Mouse (Mus musculus): ENCODE measurements around the gene Erc1. TPM values are rescaled to one million over a fixed set of nuclear protein-coding genes. Genes with fewer than 3 reads are reported as not detected.
A peak's percentile ranks its signal among the peaks of the same experiment; 100 is the strongest.

The Erc1 gene
- polyA plus RNA-seq, 1 experiment from 2014 or later: 12.6 TPM

DNA sequence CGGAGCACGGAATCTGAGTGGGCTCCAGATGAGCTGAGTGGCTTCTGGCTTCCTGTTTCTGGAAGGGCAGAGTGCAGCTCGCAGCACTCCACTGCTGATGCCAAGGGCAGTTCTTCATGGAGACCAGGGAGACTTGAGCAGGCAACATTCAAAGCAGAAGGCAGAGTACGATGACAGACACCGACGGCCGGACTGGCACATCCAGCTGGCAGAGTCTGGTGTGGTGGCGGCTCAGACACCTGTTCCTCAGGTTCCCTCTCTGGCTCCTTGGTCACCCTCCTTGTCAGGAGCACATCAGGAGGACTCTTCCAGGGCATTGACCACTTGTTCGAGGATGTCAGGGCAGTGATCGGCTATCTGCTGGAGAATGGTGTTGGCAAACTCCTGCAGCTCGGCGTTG is 272.6 kb downstream of the Erc1 start:
- Histone ChIP-seq H3K4me3 (replicated peaks; ENCODE audit: low read length) (no peak overlapping the region), H3K4me1 (ENCODE audit: control insufficient read depth, insufficient read depth, low read length) (peaks cover 8% of the 10 kb centered on the region; the same call in 1 of the 2 replicates), H3K27ac (ENCODE audit: low read length) (no peak overlapping the region), H3K27me3 (ENCODE audit: control insufficient read depth, insufficient read depth, low read length) (no peaks in the 10 kb centered on the region), H3K9ac (ENCODE audit: low read length) (no peak overlapping the region), H3K36me3 (ENCODE audit: control insufficient read depth, insufficient read depth, low read length) (no peaks in the 10 kb centered on the region; the same call in 1 of the 2 replicates), H3K4me2 (ENCODE audit: low read depth, low read length) (no peak overlapping the region), H3K9me3 (replicated peaks; ENCODE audit: control insufficient read depth, low read length) (no peaks in the 10 kb centered on the region)
- WGBS: 93% methylated on average over 12 of the region's 12 CpGs
- ATAC-seq (ENCODE audit: insufficient read depth, low FRiP score): no peak

DNA sequence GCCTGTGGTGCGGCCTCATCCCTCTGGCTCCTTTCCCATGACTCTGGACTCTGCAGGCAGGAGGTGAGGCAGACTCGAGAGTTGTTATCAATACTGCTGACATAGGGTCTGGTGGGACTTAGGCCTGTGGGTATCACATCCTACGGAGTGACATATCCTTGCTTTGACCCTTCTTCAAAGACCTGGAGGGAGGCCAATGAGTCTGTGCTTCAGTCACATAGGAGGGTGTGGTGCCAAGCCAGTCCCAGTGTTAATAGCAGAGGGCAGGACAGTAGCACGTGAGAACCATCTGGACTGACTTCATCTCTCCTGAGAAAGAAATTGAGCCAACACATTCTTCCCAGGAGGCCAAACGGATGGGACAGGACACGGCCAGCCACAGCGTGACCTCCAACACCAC is 275.7 kb downstream of the Erc1 start:
- WGBS: 66% methylated on average over 7 of the region's 7 CpGs
- Histone ChIP-seq H3K9me3 (replicated peaks; ENCODE audit: control insufficient read depth, low read length) (no peaks in the 10 kb centered on the region), H3K4me3 (replicated peaks; ENCODE audit: low read length) (no peak overlapping the region), H3K9ac (ENCODE audit: low read length) (no peak overlapping the region), H3K27me3 (ENCODE audit: control insufficient read depth, insufficient read depth, low read length) (no peaks in the 10 kb centered on the region), H3K36me3 (ENCODE audit: control insufficient read depth, insufficient read depth, low read length) (no peaks in the 10 kb centered on the region; the same call in 1 of the 2 replicates), H3K4me2 (ENCODE audit: low read depth, low read length) (no peak overlapping the region), H3K27ac (ENCODE audit: low read length) (no peak overlapping the region), H3K4me1 (ENCODE audit: control insufficient read depth, insufficient read depth, low read length) (no peaks in the 10 kb centered on the region)
- no peak for ATAC-seq (ENCODE audit: insufficient read depth, low FRiP score)

DNA sequence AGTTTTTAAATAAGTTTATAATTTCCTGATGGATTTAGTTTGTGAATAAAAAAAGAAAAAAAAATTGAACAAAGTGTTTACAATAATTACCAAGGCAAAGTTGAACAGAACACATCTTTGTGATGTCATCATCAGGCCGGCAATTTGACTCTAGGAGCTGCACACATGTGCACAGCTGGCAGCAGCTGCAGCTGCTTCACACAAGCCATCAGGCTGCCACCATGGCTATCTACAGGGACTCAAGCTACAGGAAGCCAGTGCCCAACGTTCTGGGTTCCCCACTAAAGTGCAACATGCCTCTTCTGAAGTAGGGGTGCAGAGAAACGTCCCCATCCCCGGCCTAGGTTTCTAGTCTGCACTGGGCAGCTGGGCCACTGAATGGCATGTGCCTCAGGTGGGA is 277.2 kb downstream of the Erc1 start:
- no peak overlapping the region for H3K27ac ChIP-seq (ENCODE audit: low read length)
- H3K9me3 ChIP-seq (replicated peaks; ENCODE audit: control insufficient read depth, low read length): no peaks in the 10 kb centered on the region
- H3K9ac ChIP-seq (ENCODE audit: low read length): no peak overlapping the region
- WGBS: 71% methylated on average over 4 of the region's 4 CpGs
- no peaks in the 10 kb centered on the region; the same call in 1 of the 2 replicates for H3K36me3 ChIP-seq (ENCODE audit: control insufficient read depth, insufficient read depth, low read length)
- peaks cover 5% of the 10 kb centered on the region for H3K4me1 ChIP-seq (ENCODE audit: control insufficient read depth, insufficient read depth, low read length)
- ATAC-seq (ENCODE audit: insufficient read depth, low FRiP score): no peak
- no peak overlapping the region for H3K4me2 ChIP-seq (ENCODE audit: low read depth, low read length)
- H3K27me3 ChIP-seq (ENCODE audit: control insufficient read depth, insufficient read depth, low read length): no peaks in the 10 kb centered on the region
- H3K4me3 ChIP-seq (replicated peaks; ENCODE audit: low read length): no peak overlapping the region

DNA sequence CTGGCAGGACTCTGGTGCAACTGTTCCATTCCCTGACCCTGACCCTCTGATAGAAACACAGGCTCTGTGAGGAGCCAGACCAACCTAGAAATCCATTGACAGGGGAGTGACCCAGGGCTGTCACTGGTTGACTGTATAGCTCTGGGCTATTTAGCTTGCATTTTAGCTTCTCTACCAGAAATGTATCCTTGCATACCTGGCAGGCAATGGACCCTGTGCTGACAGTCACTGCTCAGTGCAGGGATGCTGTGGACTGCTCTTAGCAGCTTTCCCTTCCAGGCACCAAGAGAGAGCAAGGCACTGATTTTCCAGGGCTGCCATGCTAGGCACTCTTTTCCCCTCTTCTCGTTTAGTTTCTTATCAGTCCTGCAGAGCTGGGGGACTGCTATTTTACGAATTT is 279.6 kb downstream of the Erc1 start:
- Histone ChIP-seq H3K4me2 (ENCODE audit: low read depth, low read length) (no peak overlapping the region), H3K36me3 (ENCODE audit: control insufficient read depth, insufficient read depth, low read length) (no peaks in the 10 kb centered on the region), H3K9me3 (replicated peaks; ENCODE audit: control insufficient read depth, low read length) (no peaks in the 10 kb centered on the region), H3K27me3 (ENCODE audit: control insufficient read depth, insufficient read depth, low read length) (no peaks in the 10 kb centered on the region), H3K27ac (ENCODE audit: low read length) (no peak overlapping the region), H3K9ac (ENCODE audit: low read length) (no peak overlapping the region), H3K4me1 (ENCODE audit: control insufficient read depth, insufficient read depth, low read length) (peaks cover 12% of the 10 kb centered on the region), H3K4me3 (replicated peaks; ENCODE audit: low read length) (no peak overlapping the region)
- ATAC-seq (ENCODE audit: insufficient read depth, low FRiP score): no peak
- WGBS: 74% methylated on average over 2 of the region's 2 CpGs

DNA sequence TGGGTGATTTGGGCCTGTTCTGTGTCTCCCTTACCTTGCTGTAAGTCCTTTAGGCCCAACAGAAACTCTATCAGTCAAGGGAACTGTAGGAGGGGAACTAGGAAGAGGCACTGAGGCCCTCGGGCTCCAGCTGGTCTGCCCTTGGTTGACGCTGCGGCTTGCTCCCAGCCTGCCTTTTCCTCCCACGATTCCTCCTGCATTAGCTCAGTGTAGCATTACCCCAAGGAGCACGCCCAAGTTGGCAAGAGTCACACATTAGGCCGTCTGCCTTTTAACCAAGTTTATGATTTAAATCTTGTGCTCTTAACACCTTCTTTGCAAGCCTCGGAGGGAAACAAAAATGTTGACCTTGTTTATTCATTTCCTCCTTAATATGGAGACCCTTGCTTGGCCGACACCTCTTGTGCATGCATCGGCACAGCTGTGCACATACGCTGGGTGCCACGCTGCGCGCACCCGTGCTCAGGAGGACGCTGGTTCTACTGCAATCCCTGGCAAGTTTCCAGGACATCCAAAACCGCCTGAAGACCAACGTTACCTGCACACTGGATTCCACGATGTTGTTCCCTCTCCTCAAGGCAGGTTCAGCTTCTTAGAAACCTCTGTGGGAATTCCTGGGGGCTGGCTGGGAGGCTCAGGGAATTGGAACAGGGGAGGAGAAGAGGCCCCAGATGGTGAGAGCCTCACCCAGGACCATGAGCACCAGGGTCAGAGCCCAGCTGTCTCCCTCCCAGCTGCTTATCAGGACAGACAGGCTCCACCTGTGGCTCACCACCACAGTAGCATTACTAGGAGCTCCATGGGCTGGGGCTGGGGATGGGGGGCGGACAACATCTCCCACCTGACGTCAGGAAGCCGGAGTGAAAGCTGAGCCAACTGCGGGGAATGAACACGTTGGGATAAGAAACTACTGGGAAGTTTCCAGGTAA is 282.3 kb downstream of the Erc1 start:
- Histone ChIP-seq H3K9ac (ENCODE audit: low read length) (no peak overlapping the region), H3K27me3 (ENCODE audit: control insufficient read depth, insufficient read depth, low read length) (no peaks in the 10 kb centered on the region), H3K4me1 (ENCODE audit: control insufficient read depth, insufficient read depth, low read length) (peaks cover 12% of the 10 kb centered on the region), H3K27ac (ENCODE audit: low read length) (peak overlapping the region; percentile 35; the same call in 1 of the 2 replicates), H3K36me3 (ENCODE audit: control insufficient read depth, insufficient read depth, low read length) (no peaks in the 10 kb centered on the region), H3K4me3 (replicated peaks; ENCODE audit: low read length) (no peak overlapping the region), H3K9me3 (replicated peaks; ENCODE audit: control insufficient read depth, low read length) (no peaks in the 10 kb centered on the region), H3K4me2 (ENCODE audit: low read depth, low read length) (0 out of 2 replicates have a peak overlapping the region, but pooled peaks have one; percentile 3)
- ATAC-seq (ENCODE audit: insufficient read depth, low FRiP score): peak; percentile 75; the same call in 1 of the 2 replicates
- 49% methylated on average over 23 of the region's 23 CpGs for WGBS

DNA sequence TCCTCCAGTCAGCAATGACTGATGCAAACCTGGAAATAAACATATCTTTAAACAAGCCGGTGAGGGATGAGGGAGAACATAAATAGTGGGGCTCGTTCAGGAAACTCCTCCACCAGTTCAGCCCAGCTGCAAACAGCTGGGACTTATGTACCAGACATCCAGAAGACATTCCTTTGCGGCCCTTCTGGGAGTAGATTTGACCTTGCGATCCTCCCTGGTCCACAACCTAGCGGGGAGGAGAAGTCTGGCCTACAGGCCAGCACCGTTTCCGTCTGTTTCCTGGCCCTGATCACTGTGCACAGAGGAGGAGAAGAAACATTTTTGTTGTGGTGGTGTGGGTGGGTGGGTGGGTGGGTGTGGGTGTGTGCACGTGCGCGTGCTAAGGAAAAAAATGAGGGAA is 285.4 kb downstream of the Erc1 start:
- Histone ChIP-seq H3K9me3 (replicated peaks; ENCODE audit: control insufficient read depth, low read length) (no peaks in the 10 kb centered on the region), H3K4me3 (replicated peaks; ENCODE audit: low read length) (no peak overlapping the region), H3K4me2 (ENCODE audit: low read depth, low read length) (no peak overlapping the region), H3K27ac (ENCODE audit: low read length) (no peak overlapping the region), H3K36me3 (ENCODE audit: control insufficient read depth, insufficient read depth, low read length) (no peaks in the 10 kb centered on the region), H3K27me3 (ENCODE audit: control insufficient read depth, insufficient read depth, low read length) (no peaks in the 10 kb centered on the region), H3K9ac (ENCODE audit: low read length) (no peak overlapping the region), H3K4me1 (ENCODE audit: control insufficient read depth, insufficient read depth, low read length) (peaks cover 20% of the 10 kb centered on the region)
- WGBS: 40% methylated on average over 10 of the region's 10 CpGs
- peak; percentile 57; the same call in 1 of the 2 replicates for ATAC-seq (ENCODE audit: insufficient read depth, low FRiP score)

DNA sequence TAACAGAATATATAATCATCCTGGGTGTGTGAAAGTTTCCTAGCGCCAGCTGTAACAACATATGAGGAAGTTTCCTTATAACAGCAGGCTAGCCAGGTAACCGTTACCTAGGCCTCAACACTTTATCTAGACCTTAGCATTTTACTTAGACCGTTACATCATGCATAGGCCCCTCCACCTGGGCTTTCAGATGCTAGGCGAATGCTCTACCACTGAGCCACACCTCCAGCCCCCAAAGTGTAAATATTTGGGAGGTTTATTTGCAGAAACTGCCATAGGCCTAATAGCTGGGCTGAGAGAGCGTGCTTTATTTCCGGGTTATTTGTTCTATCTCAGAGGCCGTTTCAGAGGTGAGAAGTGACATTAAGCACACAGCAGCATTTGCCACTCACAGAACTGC is 289.1 kb downstream of the Erc1 start:
- no peaks in the 10 kb centered on the region for H3K36me3 ChIP-seq (ENCODE audit: control insufficient read depth, insufficient read depth, low read length)
- H3K9me3 ChIP-seq (replicated peaks; ENCODE audit: control insufficient read depth, low read length): no peaks in the 10 kb centered on the region
- ATAC-seq (ENCODE audit: insufficient read depth, low FRiP score): 0 out of 2 replicates have a peak, but pooled peaks have one; percentile 14
- no peak overlapping the region for H3K4me3 ChIP-seq (replicated peaks; ENCODE audit: low read length)
- WGBS: 46% methylated on average over 7 of the region's 7 CpGs
- no peaks in the 10 kb centered on the region for H3K27me3 ChIP-seq (ENCODE audit: control insufficient read depth, insufficient read depth, low read length)
- H3K4me1 ChIP-seq (ENCODE audit: control insufficient read depth, insufficient read depth, low read length): peaks cover 8% of the 10 kb centered on the region; the same call in 1 of the 2 replicates
- H3K4me2 ChIP-seq (ENCODE audit: low read depth, low read length): no peak overlapping the region
- no peak overlapping the region for H3K27ac ChIP-seq (ENCODE audit: low read length)
- H3K9ac ChIP-seq (ENCODE audit: low read length): no peak overlapping the region

DNA sequence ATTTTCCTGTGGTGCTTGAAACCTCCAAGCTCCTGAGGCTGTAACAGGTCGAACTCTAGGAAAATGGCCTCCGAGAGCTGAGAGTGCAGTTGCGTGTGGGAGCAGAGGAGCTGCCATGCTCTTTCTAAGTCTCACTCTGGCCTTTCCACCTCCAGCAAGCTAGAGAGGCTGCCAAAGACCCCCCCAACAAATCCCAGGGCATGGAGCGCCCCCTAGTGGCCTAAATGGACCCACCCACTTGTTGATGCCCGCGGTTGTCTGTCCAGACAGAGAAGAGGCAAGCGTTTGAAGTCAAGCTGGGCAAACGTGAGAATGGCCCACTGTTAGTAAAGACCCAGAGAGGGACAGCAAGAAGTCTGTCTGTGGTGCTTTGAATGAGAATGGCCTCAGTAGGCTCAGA is 293.5 kb downstream of the Erc1 start:
- 69% methylated on average over 8 of the region's 8 CpGs for WGBS
- H3K27ac ChIP-seq (ENCODE audit: low read length): no peak overlapping the region
- no peaks in the 10 kb centered on the region for H3K36me3 ChIP-seq (ENCODE audit: control insufficient read depth, insufficient read depth, low read length)
- no peak for ATAC-seq (ENCODE audit: insufficient read depth, low FRiP score)
- no peak overlapping the region for H3K9ac ChIP-seq (ENCODE audit: low read length)
- H3K27me3 ChIP-seq (ENCODE audit: control insufficient read depth, insufficient read depth, low read length): no peaks in the 10 kb centered on the region
- H3K4me2 ChIP-seq (ENCODE audit: low read depth, low read length): no peak overlapping the region
- no peak overlapping the region for H3K4me3 ChIP-seq (replicated peaks; ENCODE audit: low read length)
- H3K4me1 ChIP-seq (ENCODE audit: control insufficient read depth, insufficient read depth, low read length): peaks cover 7% of the 10 kb centered on the region; the same call in 1 of the 2 replicates
- no peaks in the 10 kb centered on the region for H3K9me3 ChIP-seq (replicated peaks; ENCODE audit: control insufficient read depth, low read length)

DNA sequence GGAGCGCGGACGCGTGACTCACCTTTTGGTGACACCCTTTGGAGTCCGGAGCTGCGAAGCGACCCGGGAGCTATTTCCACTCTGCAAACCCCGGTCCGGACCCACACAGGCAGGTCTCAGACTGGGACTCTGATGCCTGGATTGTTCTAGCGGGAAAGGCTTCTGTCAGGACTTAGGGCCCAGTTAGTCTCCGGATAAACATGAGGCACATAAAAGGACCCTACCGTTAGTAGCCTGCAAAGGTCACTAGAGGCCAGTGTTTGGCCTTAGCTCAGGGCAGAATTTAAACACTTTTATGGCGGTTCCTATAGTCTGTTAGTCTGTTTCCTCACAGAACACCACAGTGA is 303.5 kb downstream of the Erc1 start:
- Histone ChIP-seq H3K27me3 (ENCODE audit: control insufficient read depth, insufficient read depth, low read length) (no peaks in the 10 kb centered on the region), H3K4me3 (replicated peaks; ENCODE audit: low read length) (peak overlapping the region; percentile 69), H3K9me3 (replicated peaks; ENCODE audit: control insufficient read depth, low read length) (no peaks in the 10 kb centered on the region), H3K4me1 (ENCODE audit: control insufficient read depth, insufficient read depth, low read length) (0 out of 2 replicates have a peak, but pooled peaks cover 5% of the 10 kb centered on the region), H3K36me3 (ENCODE audit: control insufficient read depth, insufficient read depth, low read length) (no peaks in the 10 kb centered on the region), H3K9ac (ENCODE audit: low read length) (peak overlapping the region; percentile 81), H3K27ac (ENCODE audit: low read length) (no peak overlapping the region), H3K4me2 (ENCODE audit: low read depth, low read length) (peak overlapping the region; percentile 97)
- 2% methylated on average over 14 of the region's 14 CpGs for WGBS
- ATAC-seq (ENCODE audit: insufficient read depth, low FRiP score): no peak; the same call in 1 of the 2 replicates
